Mouse (Mus musculus) stomach, embryonic 14.5 days (tissue): ENCODE measurements around the gene Zfp706. TPM values are rescaled to one million over a fixed set of nuclear protein-coding genes. Genes with fewer than 3 reads are reported as not detected.

ENCODE experiments used
- ATAC-seq: fragments of 200-750 bp; cut with Nextera tagmentation; 2 replicates; pipeline ENCODE4 v1.8.0; 2017; ENCODE audit warnings: low read depth, moderate TSS enrichment; ENCODE audit not compliant: insufficient number of reproducible peaks, insufficient read depth, low FRiP score
- H3K27ac ChIP-seq: fragments of 300-500 bp; sonication (generic); 2 replicates; pipeline ENCODE4 v1.5.1; 2014; ENCODE audit warnings: mild to moderate bottlenecking, low read length, moderate library complexity, mixed read lengths
- H3K27me3 ChIP-seq: fragments of 300-500 bp; sonication (generic); 2 replicates; pipeline ENCODE4 v1.6.1; 2014; ENCODE audit warnings: low read length, control low read depth, mixed read lengths; ENCODE audit not compliant: control insufficient read depth, insufficient read depth
- H3K36me3 ChIP-seq: fragments of 300-500 bp; sonication (generic); 2 replicates; pipeline ENCODE4 v1.6.1; 2014; ENCODE audit warnings: mild to moderate bottlenecking, control low read depth, low read length, moderate library complexity, mixed read lengths; ENCODE audit not compliant: control insufficient read depth, insufficient read depth
- H3K4me1 ChIP-seq: fragments of 300-500 bp; sonication (generic); 2 replicates; pipeline ENCODE4 v1.6.1; 2014; ENCODE audit warnings: low read length, control low read depth, mixed read lengths; ENCODE audit not compliant: control insufficient read depth, insufficient read depth
- H3K4me2 ChIP-seq: fragments of 300-500 bp; sonication (generic); replicated peaks from 2 replicates; pipeline ENCODE4 v1.6.1; 2014; ENCODE audit warnings: low read depth, low read length, control low read depth
- H3K4me3 ChIP-seq: fragments of 300-500 bp; sonication (generic); 2 replicates; pipeline ENCODE4 v1.5.1; 2014; ENCODE audit warnings: low read depth, low read length, control low read depth
- H3K9ac ChIP-seq: fragments of 300-500 bp; sonication (generic); replicated peaks from 2 replicates; pipeline ENCODE4 v1.6.1; 2014; ENCODE audit warnings: low read depth, mild to moderate bottlenecking, control low read depth, low read length, moderate library complexity, mixed read lengths
- H3K9me3 ChIP-seq: fragments of 300-500 bp; sonication (generic); 2 replicates; pipeline ENCODE4 v1.6.1; 2016; ENCODE audit warnings: low read depth, low read length, control low read depth; ENCODE audit not compliant: control insufficient read depth
- WGBS: fragments of 180-500 bp; shearing (Covaris S2); extraction: QIAGEN DNeasy Blood & Tissue Kit; methylation state at CpG from one replicate; pipeline ENCODE4 v1.1.7; 2014; 5-methylcytosine and 5-hydroxymethylcytosine counted together
- polyA plus RNA-seq: library from polyadenylated mRNA; unstranded; fragments of >200 nt; fragmentation: Nextera tagmentation; extraction: Ambion mirVana; gene quantifications from 2 replicates; pipeline ENCODE4 v1.2.1, GENCODE M21; 2014

The Zfp706 gene
- polyA plus RNA-seq, 1 experiment from 2014 or later: 417 TPM

- H3K4me1 ChIP-seq: no peaks in the 10 kb centered on the region
- H3K27me3 ChIP-seq: no peaks in the 10 kb centered on the region
- ATAC-seq: no peak
- H3K27ac ChIP-seq: no peak overlapping the region
- no peak overlapping the region for H3K9ac ChIP-seq
- WGBS: 58% methylated on average over 17 of the region's 17 CpGs
- no peak overlapping the region for H3K4me3 ChIP-seq
- H3K9me3 ChIP-seq: no peaks in the 10 kb centered on the region
- no peaks in the 10 kb centered on the region for H3K36me3 ChIP-seq
- no peak overlapping the region for H3K4me2 ChIP-seq
Observed at GRCm38 (mm10) chr15:36960010-36960875, 47.3 kb downstream of the Zfp706 start.

GRCm38 (mm10) chr15:36956221-36956620 is 51.4 kb downstream of the Zfp706 start:
- H3K9ac ChIP-seq: no peak overlapping the region
- no peaks in the 10 kb centered on the region for H3K4me1 ChIP-seq
- H3K4me3 ChIP-seq: no peak overlapping the region
- ATAC-seq: no peak
- H3K36me3 ChIP-seq: no peaks in the 10 kb centered on the region
- no peak overlapping the region for H3K4me2 ChIP-seq
- no peak overlapping the region for H3K27ac ChIP-seq
- no peaks in the 10 kb centered on the region for H3K27me3 ChIP-seq
- WGBS: 84% methylated on average over 3 of the region's 3 CpGs
- no peaks in the 10 kb centered on the region for H3K9me3 ChIP-seq

DNA sequence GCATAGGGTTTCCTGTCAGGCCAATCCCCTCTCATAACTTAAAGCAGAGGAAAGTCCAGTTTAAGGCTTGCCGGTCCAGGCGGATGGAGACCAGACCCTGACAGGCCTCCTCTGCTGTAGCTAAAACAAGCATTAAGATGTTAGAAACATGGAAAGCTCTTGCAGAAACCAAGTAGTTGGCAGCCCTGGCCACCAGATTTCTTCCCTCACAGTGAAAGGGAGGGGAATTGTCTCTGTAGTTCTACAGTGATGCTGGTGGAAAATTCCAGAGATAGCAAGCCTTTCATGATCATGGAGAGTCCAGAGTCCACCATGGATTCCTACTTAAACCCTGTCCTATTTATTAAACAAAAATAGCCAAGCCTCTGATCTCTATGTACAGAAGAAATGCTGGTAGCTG is 57.3 kb downstream of the Zfp706 start:
- Histone ChIP-seq H3K4me1 (no peaks in the 10 kb centered on the region), H3K27ac (no peak overlapping the region), H3K9ac (no peak overlapping the region), H3K4me2 (no peak overlapping the region), H3K4me3 (no peak overlapping the region), H3K36me3 (no peaks in the 10 kb centered on the region), H3K9me3 (no peaks in the 10 kb centered on the region), H3K27me3 (no peaks in the 10 kb centered on the region)
- 88% methylated on average over 2 of the region's 2 CpGs for WGBS
- no peak for ATAC-seq

DNA sequence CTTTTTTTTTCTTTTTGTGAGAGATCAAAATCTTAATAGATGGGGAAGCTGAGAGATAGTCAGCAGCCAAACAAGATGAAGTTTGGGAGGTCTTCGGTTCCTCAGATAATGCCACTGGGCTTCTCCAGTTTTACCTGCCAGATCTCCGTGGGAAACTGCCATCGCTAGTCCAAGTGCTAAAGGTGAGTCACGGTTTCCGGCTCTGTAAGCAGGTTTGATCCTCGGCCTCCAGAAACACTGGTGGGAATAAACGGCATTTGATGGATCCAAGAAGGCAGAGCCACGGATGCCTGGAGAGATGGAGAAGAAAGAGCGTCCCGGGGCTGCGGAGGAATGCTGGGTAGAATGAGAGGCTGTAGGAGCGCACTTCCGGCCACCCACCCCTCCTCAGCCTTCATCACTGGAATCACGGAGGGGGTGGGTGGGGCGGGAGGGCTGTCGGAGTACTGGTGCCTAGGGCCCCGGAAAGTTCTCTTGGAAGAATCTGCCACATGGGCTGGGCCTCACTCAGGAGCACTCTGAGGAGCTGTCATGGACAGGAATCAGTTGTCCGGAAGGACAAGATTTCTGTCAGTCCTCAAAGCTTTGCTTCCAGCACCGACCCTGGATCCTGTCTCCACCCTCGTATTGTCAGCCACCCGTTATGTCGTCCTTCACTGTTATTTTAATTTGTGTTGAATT is 58.6 kb downstream of the Zfp706 start:
- Histone ChIP-seq H3K27ac (no peak overlapping the region), H3K4me2 (no peak overlapping the region), H3K4me1 (no peaks in the 10 kb centered on the region), H3K36me3 (no peaks in the 10 kb centered on the region), H3K9me3 (no peaks in the 10 kb centered on the region), H3K9ac (no peak overlapping the region), H3K27me3 (no peaks in the 10 kb centered on the region), H3K4me3 (no peak overlapping the region)
- WGBS: 81% methylated on average over 22 of the region's 22 CpGs
- ATAC-seq: no peak
